Mouse (Mus musculus) embryonic facial prominence, embryonic 12.5 days (tissue): ENCODE data around the gene St3gal4. TPM values are rescaled to one million over a fixed set of nuclear protein-coding genes. Genes with fewer than 3 reads are reported as not detected.

ENCODE experiments used
- ATAC-seq: fragments of 200-750 bp; cut with Nextera tagmentation; 2 replicates; pipeline ENCODE4 v1.8.0; 2017; ENCODE audit not compliant: insufficient number of reproducible peaks, insufficient read depth, low FRiP score, low TSS enrichment
- H3K27ac ChIP-seq: fragments of 300-500 bp; sonication (generic); 2 replicates; pipeline ENCODE4 v1.5.1; 2016; ENCODE audit warnings: mild to moderate bottlenecking
- H3K27me3 ChIP-seq: fragments of 300-500 bp; sonication (generic); 2 replicates; pipeline ENCODE4 v1.6.1; 2016; ENCODE audit warnings: mild to moderate bottlenecking, moderate library complexity
- H3K36me3 ChIP-seq: fragments of 300-500 bp; sonication (generic); 2 replicates; pipeline ENCODE4 v1.6.1; 2016; ENCODE audit warnings: mild to moderate bottlenecking
- H3K4me1 ChIP-seq: fragments of 300-500 bp; sonication (generic); 2 replicates; pipeline ENCODE4 v1.6.1; 2016
- H3K4me2 ChIP-seq: fragments of 300-500 bp; sonication (generic); replicated peaks from 2 replicates; pipeline ENCODE4 v1.6.1; 2016; ENCODE audit warnings: mild to moderate bottlenecking, moderate library complexity
- H3K4me3 ChIP-seq: fragments of 300-500 bp; sonication (generic); 2 replicates; pipeline ENCODE4 v1.5.1; 2016; ENCODE audit warnings: mild to moderate bottlenecking
- H3K9ac ChIP-seq: fragments of 300-500 bp; sonication (generic); 2 replicates; pipeline ENCODE4 v1.6.1; 2016; ENCODE audit warnings: mild to moderate bottlenecking, moderate library complexity
- H3K9me3 ChIP-seq: fragments of 300-500 bp; sonication (generic); 2 replicates; pipeline ENCODE4 v1.6.1; 2016; ENCODE audit warnings: mild to moderate bottlenecking, moderate library complexity
- WGBS: fragments of 180-500 bp; shearing (Covaris S2); methylation state at CpG from one replicate; pipeline ENCODE4 v1.1.7; 2016; 5-methylcytosine and 5-hydroxymethylcytosine counted together
- polyA plus RNA-seq: library from polyadenylated mRNA; unstranded; fragments of >200 nt; fragmentation: Nextera tagmentation; extraction: Ambion mirVana; gene quantifications from 2 replicates; pipeline ENCODE4 v1.2.1, GENCODE M21; 2016

The St3gal4 gene
- polyA plus RNA-seq, 1 experiment from 2014 or later, result 32.4 TPM

DNA sequence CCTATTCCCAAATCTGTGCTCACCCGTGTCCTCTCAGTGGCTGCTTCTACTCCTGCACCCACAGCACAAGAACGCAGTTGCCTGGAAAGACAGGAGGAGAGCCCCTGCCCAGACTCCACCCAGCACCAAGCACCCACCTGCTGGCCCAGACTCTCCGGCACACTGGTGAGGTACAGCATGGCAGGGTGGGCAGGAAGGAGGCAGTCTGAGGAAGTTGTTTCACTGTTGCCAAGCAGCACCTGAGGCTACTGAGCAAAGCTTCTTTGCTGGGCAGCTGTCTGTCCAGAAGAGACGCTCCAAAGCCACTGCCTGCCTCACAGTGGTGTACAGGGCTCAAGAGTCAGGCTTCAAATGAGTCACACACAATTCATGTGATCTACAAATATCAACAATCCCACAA lies 20.3 kb downstream of the St3gal4 start:
- Histone ChIP-seq H3K4me3 (no peak overlapping the region), H3K4me1 (no peaks in the 10 kb centered on the region), H3K27ac (no peak overlapping the region), H3K9me3 (no peaks in the 10 kb centered on the region), H3K36me3 (peaks cover 4% of the 10 kb centered on the region; the same call in 1 of the 2 replicates), H3K27me3 (no peaks in the 10 kb centered on the region), H3K4me2 (no peak overlapping the region), H3K9ac (no peak overlapping the region)
- ATAC-seq, result 0 out of 2 replicates have a peak, but pooled peaks have one; percentile 41
- WGBS, result 93% methylated on average over 4 of the region's 4 CpGs

DNA sequence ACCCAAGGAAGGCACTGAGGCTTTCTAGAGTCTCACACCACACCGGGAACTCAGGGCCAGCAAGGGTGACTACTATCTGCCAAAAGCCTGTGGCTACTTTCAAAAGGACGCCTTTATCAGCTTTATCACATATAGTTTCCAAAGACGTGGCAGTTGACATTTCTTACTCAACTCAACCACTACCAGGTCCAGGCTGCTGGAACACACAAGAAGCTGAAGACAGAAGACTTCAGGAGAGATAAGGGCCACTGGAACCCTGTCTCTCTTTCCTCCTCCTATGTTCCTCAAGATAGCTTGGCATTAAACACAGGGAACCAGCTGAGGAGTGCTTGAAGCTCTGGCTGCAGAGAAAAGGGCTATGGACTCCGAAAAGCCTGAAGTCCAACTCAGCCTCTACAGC lies 21.2 kb downstream of the St3gal4 start:
- Histone ChIP-seq H3K36me3 (peaks cover under 1% of the 10 kb centered on the region; the same call in 1 of the 2 replicates), H3K27me3 (no peaks in the 10 kb centered on the region), H3K9ac (no peak overlapping the region), H3K4me3 (no peak overlapping the region), H3K27ac (no peak overlapping the region), H3K4me2 (no peak overlapping the region), H3K9me3 (no peaks in the 10 kb centered on the region), H3K4me1 (no peaks in the 10 kb centered on the region)
- no peak for ATAC-seq
- WGBS, result 86% methylated on average over 4 of the region's 4 CpGs

DNA sequence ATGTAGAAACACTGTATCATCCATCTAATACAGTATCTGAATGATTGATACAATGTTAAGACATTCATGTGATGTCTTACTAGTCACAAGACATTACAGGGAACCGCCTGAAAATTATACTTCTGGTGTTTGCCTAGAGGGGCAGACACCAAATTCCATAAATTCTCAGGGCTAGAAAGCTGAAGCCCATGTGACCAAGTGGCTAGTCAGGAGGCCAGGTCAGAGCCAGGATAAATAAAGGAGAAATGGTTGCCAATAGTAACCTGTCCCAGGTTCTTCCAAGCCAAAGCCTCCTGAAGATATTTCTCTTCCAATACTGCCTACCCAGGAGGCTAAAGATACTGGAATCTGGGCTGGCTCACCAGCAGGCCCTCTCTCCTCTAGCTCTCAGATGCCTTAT lies 23.3 kb downstream of the St3gal4 start:
- 65% methylated on average over 1 of the region's 1 CpGs for WGBS
- H3K9me3 ChIP-seq, result no peaks in the 10 kb centered on the region
- no peaks in the 10 kb centered on the region for H3K4me1 ChIP-seq
- H3K36me3 ChIP-seq, result no peaks in the 10 kb centered on the region
- no peak overlapping the region for H3K27ac ChIP-seq
- no peak for ATAC-seq
- H3K4me2 ChIP-seq, result no peak overlapping the region
- no peak overlapping the region for H3K9ac ChIP-seq
- H3K27me3 ChIP-seq, result no peaks in the 10 kb centered on the region
- H3K4me3 ChIP-seq, result no peak overlapping the region

- Histone ChIP-seq H3K4me1 (no peaks in the 10 kb centered on the region), H3K36me3 (no peaks in the 10 kb centered on the region), H3K4me3 (no peak overlapping the region), H3K9me3 (no peaks in the 10 kb centered on the region), H3K27ac (no peak overlapping the region), H3K27me3 (no peaks in the 10 kb centered on the region), H3K4me2 (no peak overlapping the region), H3K9ac (no peak overlapping the region)
- 83% methylated on average over 3 of the region's 3 CpGs for WGBS
- no peak for ATAC-seq
Measured at GRCm38 (mm10) chr9:35093350-35093749, 25.7 kb downstream of the St3gal4 start.

DNA sequence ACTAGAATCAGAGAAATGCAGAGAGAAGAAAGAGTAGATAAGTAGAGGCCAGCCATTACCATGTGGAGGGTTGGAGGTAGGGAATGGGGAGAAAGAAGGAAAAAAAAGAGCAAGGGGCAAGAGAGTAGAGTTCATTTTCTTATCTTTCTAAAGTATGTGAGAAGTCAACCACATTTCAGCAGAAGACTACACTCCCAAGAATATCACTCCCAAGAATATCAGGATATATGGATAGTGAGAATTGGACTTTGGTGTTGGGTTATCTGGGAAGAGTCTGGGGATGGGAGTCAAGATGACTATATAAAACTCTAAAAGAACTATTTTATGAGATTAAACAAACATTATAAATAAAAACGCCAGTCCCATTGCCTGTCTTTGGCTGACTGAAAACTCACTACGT lies 26.2 kb downstream of the St3gal4 start:
- no peak overlapping the region for H3K4me2 ChIP-seq
- H3K4me1 ChIP-seq, result no peaks in the 10 kb centered on the region
- H3K4me3 ChIP-seq, result no peak overlapping the region
- no peaks in the 10 kb centered on the region for H3K36me3 ChIP-seq
- H3K9me3 ChIP-seq, result no peaks in the 10 kb centered on the region
- no peaks in the 10 kb centered on the region for H3K27me3 ChIP-seq
- WGBS, result 97% methylated on average over 2 of the region's 2 CpGs
- H3K9ac ChIP-seq, result no peak overlapping the region
- no peak overlapping the region for H3K27ac ChIP-seq
- no peak for ATAC-seq

DNA sequence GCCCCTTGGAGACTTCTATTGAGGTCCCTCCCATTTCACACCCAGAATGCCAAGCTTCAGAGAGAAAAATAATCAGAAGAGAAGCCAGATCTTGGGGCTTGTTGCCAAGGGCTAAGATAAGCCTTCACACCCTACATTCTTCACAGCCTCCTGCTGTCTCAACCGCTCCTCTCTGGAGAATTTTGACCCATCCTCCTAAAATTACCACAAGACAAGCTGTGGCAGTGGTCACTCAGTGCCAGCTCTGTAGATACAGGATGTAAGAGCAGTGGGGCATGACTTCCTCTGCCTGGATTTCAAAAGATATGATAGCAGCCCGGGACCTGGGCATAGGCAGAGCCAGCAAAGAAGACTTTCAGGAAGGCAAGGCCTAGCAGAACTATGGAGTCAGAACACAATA lies 57.6 kb downstream of the St3gal4 start:
- Histone ChIP-seq H3K36me3 (no peaks in the 10 kb centered on the region), H3K27me3 (no peaks in the 10 kb centered on the region), H3K4me1 (no peaks in the 10 kb centered on the region), H3K27ac (no peak overlapping the region), H3K9ac (no peak overlapping the region), H3K4me3 (no peak overlapping the region), H3K9me3 (no peaks in the 10 kb centered on the region), H3K4me2 (no peak overlapping the region)
- WGBS, result 85% methylated on average over 2 of the region's 2 CpGs
- no peak for ATAC-seq

- Histone ChIP-seq H3K36me3 (no peaks in the 10 kb centered on the region), H3K4me3 (no peak overlapping the region), H3K9me3 (no peaks in the 10 kb centered on the region), H3K27ac (no peak overlapping the region), H3K9ac (no peak overlapping the region), H3K4me2 (no peak overlapping the region), H3K4me1 (no peaks in the 10 kb centered on the region), H3K27me3 (no peaks in the 10 kb centered on the region)
- 86% methylated on average over 5 of the region's 5 CpGs for WGBS
- ATAC-seq, result no peak
Measured at GRCm38 (mm10) chr9:35059881-35060280, 59.2 kb downstream of the St3gal4 start.

DNA sequence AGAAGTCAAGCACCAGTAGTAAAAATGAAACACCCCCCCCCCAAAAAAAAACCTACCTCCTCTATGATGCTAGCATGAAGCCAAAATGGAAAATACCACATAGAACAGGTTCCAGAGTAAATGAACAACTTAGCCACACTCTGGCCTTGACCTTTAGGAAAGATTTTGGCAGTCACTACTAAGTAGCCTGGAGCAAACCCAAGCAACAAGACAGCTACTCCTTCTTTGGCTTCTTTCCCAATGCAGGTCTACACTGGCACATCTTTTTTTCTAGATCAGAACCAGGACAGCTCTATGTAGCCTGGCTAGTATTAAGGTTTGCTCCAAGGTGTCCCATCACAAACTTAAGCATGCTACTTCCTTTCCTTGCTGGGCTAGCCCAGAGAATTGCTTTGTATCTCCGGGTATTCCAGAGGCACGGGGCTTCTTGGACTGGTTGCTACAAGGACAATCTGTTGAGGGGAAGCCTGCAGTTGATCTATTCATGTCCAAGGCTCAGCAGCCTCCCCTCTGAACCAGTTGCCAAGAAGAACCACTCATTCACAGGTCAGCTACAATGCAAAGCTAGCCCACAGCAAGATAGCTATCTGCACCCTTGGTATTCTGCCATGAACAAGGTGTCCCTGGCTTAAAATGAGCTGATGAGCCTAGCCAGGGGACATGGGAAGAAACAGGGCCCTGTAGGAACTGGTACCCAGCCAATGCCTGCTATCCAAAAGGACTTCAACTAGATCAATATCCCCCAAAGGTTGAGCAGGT lies 60.3 kb downstream of the St3gal4 start:
- H3K9ac ChIP-seq, result no peak overlapping the region
- H3K4me1 ChIP-seq, result no peaks in the 10 kb centered on the region
- no peak overlapping the region for H3K27ac ChIP-seq
- peaks cover 5% of the 10 kb centered on the region; the same call in 1 of the 2 replicates for H3K36me3 ChIP-seq
- no peak overlapping the region for H3K4me2 ChIP-seq
- no peaks in the 10 kb centered on the region for H3K27me3 ChIP-seq
- no peak for ATAC-seq
- 92% methylated on average over 2 of the region's 2 CpGs for WGBS
- no peaks in the 10 kb centered on the region for H3K9me3 ChIP-seq
- H3K4me3 ChIP-seq, result no peak overlapping the region

GRCm38 (mm10) chr9:35058186-35058585 lies 60.9 kb downstream of the St3gal4 start:
- Histone ChIP-seq H3K27ac (no peak overlapping the region), H3K4me1 (no peaks in the 10 kb centered on the region)
- 90% methylated on average over 4 of the region's 4 CpGs for WGBS

DNA sequence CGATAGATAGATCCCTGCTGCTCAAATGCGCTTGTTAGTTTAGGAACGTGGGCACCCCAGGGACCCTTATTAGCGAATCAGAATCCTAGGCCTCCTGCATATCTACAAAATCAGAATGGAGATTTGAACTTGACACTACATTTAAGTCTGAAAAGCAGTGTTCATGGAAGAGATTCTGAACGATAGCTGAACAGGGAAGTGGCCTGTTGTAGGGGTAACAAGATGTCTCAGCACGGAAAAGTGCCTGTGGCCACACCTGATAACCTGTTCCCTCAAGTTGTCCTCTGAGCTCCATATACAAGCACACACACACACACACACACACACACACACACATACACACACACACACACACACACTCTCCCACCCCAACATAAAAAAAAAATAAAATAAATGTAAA lies 61.4 kb downstream of the St3gal4 start:
- H3K27ac ChIP-seq, result no peak overlapping the region
- ATAC-seq, result no peak
- 81% methylated on average over 6 of the region's 6 CpGs for WGBS
- no peak overlapping the region for H3K4me2 ChIP-seq
- H3K27me3 ChIP-seq, result no peaks in the 10 kb centered on the region
- no peaks in the 10 kb centered on the region for H3K9me3 ChIP-seq
- no peaks in the 10 kb centered on the region for H3K4me1 ChIP-seq
- peaks cover 13% of the 10 kb centered on the region for H3K36me3 ChIP-seq
- H3K9ac ChIP-seq, result no peak overlapping the region
- no peak overlapping the region for H3K4me3 ChIP-seq

More at GRCm38 (mm10) chr9:35058186-35058585, 60.9 kb downstream of the St3gal4 start:
- ATAC-seq, result no peak
- peaks cover 8% of the 10 kb centered on the region for H3K36me3 ChIP-seq
- H3K9me3 ChIP-seq, result no peaks in the 10 kb centered on the region
- H3K4me2 ChIP-seq, result no peak overlapping the region
- no peak overlapping the region for H3K9ac ChIP-seq
- H3K27me3 ChIP-seq, result no peaks in the 10 kb centered on the region
- H3K4me3 ChIP-seq, result no peak overlapping the region

DNA sequence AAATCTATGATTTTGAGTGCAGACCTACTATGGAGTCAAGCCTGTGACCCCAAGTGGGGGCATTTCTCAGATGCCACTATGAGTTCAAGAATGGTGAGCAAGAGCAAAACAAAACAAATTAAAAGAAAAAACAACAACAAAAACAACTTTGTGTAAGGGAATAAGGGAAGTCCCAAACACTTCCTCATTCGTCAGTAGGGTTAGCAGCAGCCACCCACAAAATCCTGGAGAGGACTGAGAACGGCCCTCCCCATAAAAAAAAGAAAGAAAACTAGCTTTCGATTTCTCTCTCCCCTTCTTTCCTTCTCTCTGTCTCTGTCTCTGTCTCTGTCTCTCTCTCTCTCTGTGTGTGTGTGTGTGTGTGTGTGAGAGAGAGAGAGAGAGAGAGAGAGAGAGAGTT lies 62.5 kb downstream of the St3gal4 start:
- H3K9me3 ChIP-seq, result no peaks in the 10 kb centered on the region
- ATAC-seq, result no peak
- WGBS, result 84% methylated on average over 3 of the region's 3 CpGs
- H3K4me3 ChIP-seq, result no peak overlapping the region
- no peak overlapping the region for H3K9ac ChIP-seq
- H3K36me3 ChIP-seq, result peaks cover 21% of the 10 kb centered on the region
- H3K27ac ChIP-seq, result no peak overlapping the region
- no peak overlapping the region for H3K4me2 ChIP-seq
- H3K4me1 ChIP-seq, result no peaks in the 10 kb centered on the region
- no peaks in the 10 kb centered on the region for H3K27me3 ChIP-seq

- Histone ChIP-seq H3K9me3 (no peaks in the 10 kb centered on the region), H3K4me2 (no peak overlapping the region), H3K4me3 (no peak overlapping the region), H3K36me3 (peaks cover 25% of the 10 kb centered on the region), H3K4me1 (no peaks in the 10 kb centered on the region), H3K9ac (no peak overlapping the region), H3K27me3 (no peaks in the 10 kb centered on the region), H3K27ac (no peak overlapping the region)
- ATAC-seq, result no peak
- WGBS, result 85% methylated on average over 11 of the region's 11 CpGs
Measured at GRCm38 (mm10) chr9:35055528-35056330, 63.3 kb downstream of the St3gal4 start.
